ENCODE assay signal across 21 mouse cellular contexts in the genomic region with DNA sequence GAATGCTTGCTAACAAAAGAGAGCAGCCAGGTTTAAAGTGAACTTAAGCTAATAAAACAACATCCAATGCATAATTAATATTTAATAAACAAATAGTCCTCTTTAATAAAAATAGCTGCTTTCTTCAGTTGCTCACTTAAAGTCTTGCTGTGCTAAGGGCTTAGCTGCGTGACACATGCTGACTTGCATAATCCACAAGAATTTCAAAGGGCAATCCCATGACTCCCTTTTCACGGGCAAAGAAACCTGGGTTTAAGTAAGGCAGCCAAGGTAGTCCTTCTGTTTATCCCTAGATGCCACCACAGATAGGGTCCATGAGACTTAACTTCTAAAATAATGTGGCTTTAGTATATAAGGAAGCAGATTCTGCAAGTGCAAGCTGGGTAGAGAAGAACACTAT.
"Had no signal": no experiment of that assay in that cellular context is flagged by ENCODE, and none has a peak within 500 bp of the region (broad histone marks: within the 10 kb centered on the region; RNA-seq: fewer than 3 reads in every experiment).

No protein-coding gene starts in this region.

- H3K36me3 ChIP-seq: forebrain, embryonic 15.5 days; heart, embryonic 10.5 days; heart, embryonic 12.5 days; hindbrain, embryonic 13.5 days; hindbrain, embryonic 15.5 days; limb, embryonic 13.5 days; limb, embryonic 15.5 days; liver, embryonic 12.5 days had no signal

- H3K4me1 ChIP-seq: heart, embryonic 10.5 days; hindbrain, embryonic 13.5 days; hindbrain, embryonic 15.5 days; limb, embryonic 13.5 days; limb, embryonic 15.5 days; liver, embryonic 12.5 days had no signal

- ATAC-seq: forebrain, embryonic 15.5 days; forebrain, postnatal 0 days; hindbrain, postnatal 0 days; intestine, embryonic 16.5 days; liver, embryonic 12.5 days had no signal

- H3K27ac ChIP-seq: forebrain, embryonic 15.5 days; heart, embryonic 10.5 days; hindbrain, embryonic 13.5 days; hindbrain, embryonic 15.5 days; hindbrain, postnatal 0 days; limb, embryonic 13.5 days; limb, embryonic 15.5 days; liver, embryonic 12.5 days; liver, embryonic 14.5 days had no signal

- H3K27me3 ChIP-seq: forebrain, embryonic 15.5 days; heart, embryonic 12.5 days; hindbrain, embryonic 13.5 days; hindbrain, embryonic 15.5 days; limb, embryonic 15.5 days; liver, embryonic 12.5 days had no signal

- H3K4me2 ChIP-seq: forebrain, embryonic 15.5 days; heart, embryonic 12.5 days; hindbrain, embryonic 13.5 days; hindbrain, embryonic 15.5 days; limb, embryonic 13.5 days; limb, embryonic 15.5 days; liver, embryonic 12.5 days had no signal

- H3K9ac ChIP-seq: forebrain, embryonic 15.5 days; forebrain, postnatal 0 days; heart, embryonic 12.5 days; hindbrain, embryonic 13.5 days; hindbrain, embryonic 15.5 days; limb, embryonic 13.5 days; limb, embryonic 15.5 days; liver, embryonic 12.5 days; liver, embryonic 14.5 days had no signal

- H3K9me3 ChIP-seq: forebrain, embryonic 15.5 days; heart, embryonic 10.5 days; heart, embryonic 12.5 days; hindbrain, embryonic 13.5 days; hindbrain, embryonic 15.5 days; limb, embryonic 13.5 days; limb, embryonic 15.5 days; liver, embryonic 12.5 days had no signal

- H3K4me3 ChIP-seq: forebrain, embryonic 15.5 days; heart, embryonic 10.5 days; heart, embryonic 12.5 days; hindbrain, embryonic 13.5 days; hindbrain, embryonic 15.5 days; limb, embryonic 13.5 days; limb, embryonic 15.5 days; liver, embryonic 12.5 days had no signal

- DNase-seq: forebrain, postnatal 0 days; gastrocnemius, postnatal 14 days; gastrocnemius, postnatal 36 days; heart, adult 18-20 months; heart, postnatal 10 days; heart, postnatal 36 days; layer of hippocampus, adult 9-11 months; layer of hippocampus, postnatal 36 days; left cerebral cortex, postnatal 4 days; lung, adult 18-20 months had no signal
